Mouse (Mus musculus): ENCODE measurements at regions not wholly inside any gene's neighbourhood (a gene's known extent, or its start where the extent isn't known, plus 50 kb on each side); places are given as distances from the start of the nearest gene placed in this dataset.

DNA sequence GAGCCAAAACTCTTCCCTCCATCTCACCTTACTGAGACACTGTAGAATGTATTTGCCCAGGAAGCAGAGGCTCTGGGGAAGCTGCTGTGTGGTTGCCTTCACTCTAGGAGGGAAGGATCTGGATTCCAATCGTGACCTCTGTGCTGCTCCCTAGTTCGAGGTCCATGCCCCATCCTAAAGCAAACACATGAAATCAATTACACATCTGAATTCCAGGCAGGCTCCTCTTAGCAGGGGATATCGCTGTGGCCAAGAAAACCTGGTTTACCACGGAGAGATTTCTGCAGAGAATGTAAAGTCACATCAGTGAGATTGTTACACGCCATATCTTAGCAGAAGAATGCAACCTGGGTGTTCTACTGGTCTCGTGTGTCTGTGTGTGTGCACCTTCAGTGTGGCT is 61.0 kb upstream of the Intu start:
- no peak for TF ChIP-seq CTCF (IDR thresholded peaks at IDR 0.05; ENCODE audit: low read depth)
- no peak for TF ChIP-seq EP300 (optimal IDR thresholded peaks at IDR 0.05)

All from stomach, postnatal 0 days (tissue).